Mouse (Mus musculus) kidney, adult 2 months (tissue): Measurements from ENCODE around the gene Hist1h2bj.

ENCODE experiments used
- CTCF ChIP-seq: fragments of 200-500 bp; conservative IDR thresholded peaks from 2 replicates; pipeline ENCODE4 v1.5.1; 2011; ENCODE audit warnings: low read depth, mild to moderate bottlenecking, control low read depth, low read length, moderate library complexity, mixed read lengths; ENCODE audit not compliant: insufficient read depth, insufficient read length
- POLR2A ChIP-seq: fragments of 200-500 bp; IDR thresholded peaks from one replicate; pipeline ENCODE4 v1.6.1; 2011; ENCODE audit warnings: low read depth, low read length, control low read depth

- no peak for TF ChIP-seq CTCF
- TF ChIP-seq POLR2A = no peak
Measured at GRCm38 (mm10) chr13:22033741-22034442, 9.1 kb upstream of the Hist1h2bj start.
